Mouse (Mus musculus) adrenal gland (tissue): ENCODE data around the gene Glb1l.

Experiments used
- intact Hi-C: fragments of 180-260 bp; cut with DNase I; formaldehyde crosslinking; loops from one replicate; pipeline ENCODE4 v1.15.1; 2025

Glb1l gene

DNA sequence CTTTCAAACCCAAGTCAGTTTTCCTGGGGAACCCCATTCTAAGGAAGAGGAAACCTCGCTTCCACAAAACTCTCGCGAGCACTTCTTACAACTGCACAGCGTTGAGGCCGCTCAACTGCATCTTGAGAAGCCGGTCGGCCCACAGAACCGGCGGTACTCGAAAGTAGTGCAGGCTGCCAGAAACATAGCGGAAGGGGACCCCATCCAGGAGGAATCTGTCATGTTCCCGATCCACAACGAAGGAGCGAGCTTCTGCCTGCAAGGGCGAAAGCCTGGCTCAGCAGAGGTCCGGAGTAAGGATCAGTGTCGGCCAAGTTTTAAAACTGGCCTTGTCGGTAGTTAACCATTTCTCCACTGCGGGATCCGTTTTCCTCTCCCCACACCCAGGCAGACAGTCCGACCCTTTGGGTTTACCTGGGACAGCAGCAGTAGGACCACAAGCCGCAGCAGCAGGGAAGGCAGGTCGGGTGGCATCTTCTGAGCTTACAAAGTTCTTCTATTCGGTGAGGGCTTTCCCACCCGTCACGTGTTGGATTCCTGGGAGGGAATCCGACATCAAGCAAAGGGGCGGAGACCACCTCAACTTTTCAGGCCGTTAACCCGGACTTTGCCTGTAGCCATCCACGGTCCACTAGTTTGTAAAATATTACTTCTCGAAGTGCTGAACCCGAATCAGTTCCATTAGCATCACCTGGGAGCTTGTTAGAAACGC lies 1.5 kb downstream of the Glb1l start:
- intact Hi-C loops, result no loop called here

DNA sequence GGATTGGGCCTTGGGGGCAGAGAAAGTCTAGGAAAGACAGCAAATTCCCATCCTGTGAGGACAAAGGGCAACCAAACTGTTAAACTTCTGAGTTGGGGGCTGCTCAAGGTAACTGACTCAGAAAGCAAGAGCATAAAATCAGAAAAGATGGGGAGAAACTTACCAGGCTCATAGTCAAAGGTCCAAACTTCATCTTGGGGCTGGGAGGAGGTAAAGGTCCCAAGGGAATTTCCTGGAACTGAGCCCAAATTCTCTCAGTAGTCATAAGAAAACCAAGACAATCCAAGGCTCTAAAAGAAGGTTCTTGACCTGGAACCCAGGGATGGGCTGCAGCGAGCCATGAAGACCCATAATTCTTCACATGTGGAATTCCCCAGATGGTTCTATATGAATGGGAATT lies 9.4 kb downstream of the Glb1l start:
- intact Hi-C loops, result no loop called here

DNA sequence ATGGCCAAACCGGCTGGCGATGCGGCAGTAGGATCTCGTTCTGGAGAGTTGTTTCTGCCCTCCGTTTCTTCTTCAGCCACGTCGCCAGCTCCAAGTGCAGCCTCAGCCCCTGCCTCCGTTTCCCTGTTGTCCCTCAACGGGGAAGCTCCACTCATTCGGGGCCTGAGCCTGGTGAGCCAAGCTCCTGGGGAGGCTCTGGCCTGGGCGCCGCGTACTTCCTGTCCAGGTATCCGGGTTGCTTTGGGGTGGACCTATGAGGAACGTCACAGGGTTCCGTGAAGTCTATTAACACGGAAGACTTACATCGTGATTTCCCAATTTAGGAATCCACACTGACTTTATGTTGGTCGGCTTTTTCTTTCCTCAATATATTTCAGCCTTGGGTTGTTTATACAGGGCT lies 18.2 kb downstream of the Glb1l start:
- intact Hi-C loops, result no loop called here

DNA sequence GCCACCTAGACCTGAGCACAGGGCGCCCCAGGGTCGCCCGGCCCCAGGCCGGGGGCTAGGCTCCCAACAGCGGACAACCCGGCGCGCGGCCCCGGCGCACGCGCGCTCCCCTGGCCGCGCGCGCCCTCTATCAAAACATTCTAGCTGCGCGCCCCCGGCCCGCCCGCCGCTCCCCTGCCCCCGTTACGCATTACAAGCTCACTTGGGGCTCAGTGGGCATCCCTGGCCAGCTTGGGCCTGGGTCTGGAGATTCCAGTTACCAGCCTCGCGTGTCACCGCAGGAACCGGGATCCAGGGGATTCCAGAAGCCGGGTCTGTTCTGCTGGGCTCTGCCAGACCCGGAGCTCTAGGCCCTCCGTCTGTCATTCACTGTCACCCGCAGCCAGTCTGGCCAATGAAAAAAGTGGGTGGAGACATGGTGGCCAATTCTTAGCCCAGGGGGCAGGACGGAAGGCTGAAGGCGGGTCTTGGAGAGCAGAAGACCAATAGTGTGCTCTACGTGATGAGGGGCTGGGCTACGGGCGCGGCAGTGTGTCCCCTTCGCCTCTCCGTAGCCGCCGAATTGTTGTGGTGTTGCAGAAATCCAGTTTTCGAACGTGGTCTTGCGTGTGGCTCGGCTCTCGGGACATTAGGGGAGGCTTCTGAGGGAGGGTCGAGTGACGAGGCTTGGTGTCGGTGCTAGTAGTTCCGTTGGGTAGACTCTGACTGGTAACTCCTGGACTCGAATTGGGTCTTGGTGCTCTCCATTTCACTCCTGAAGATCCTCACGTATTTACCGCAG lies 18.8 kb downstream of the Glb1l start, which contains the start of the genes Ankzf1 and Atg9a:
Gene Ankzf1 (plus strand): TSS at position 530 of the 781 bp plus-strand sequence.
Gene Atg9a (minus strand): TSS at position 575 of the 781 bp plus-strand sequence.
- intact Hi-C loops, result no loop called here

DNA sequence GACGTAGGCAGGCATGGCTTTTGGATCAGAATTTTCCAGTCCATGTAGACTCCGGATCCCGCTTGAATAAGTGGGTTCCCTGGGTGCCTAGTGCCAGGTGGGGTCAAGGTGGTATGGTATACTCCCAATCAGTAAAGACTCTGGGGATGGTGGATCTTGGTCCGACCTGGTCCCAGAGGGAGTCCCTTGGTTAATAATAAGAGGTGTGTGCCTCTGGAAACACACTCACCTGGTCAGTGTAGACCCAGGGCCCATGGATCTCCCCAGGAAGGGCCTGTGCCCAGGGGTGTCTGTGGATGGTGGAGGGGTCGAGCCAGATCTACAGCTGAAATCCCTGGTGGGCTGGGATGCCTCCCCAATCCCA lies 19.4 kb downstream of the Glb1l start:
- intact Hi-C loops, result no loop called here

DNA sequence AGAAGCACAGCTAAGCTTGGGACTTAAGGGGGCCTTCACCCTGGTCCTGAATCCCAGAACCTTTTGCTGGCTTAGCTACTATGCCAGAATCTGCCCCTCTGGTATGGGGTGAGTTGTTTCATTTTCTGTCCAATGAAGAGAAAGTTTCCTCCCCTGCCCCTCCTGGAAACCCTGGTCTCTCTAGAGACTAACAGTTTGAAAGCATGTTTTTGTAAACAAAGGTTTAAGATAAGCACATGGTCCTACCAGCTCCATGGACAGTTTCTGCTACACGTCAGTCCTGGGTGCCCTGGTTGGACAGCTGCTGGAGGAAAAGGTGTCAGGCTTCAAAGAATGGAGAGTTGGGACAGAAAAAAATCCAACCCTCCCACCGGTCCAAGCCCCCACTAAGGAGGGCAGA lies 20.0 kb downstream of the Glb1l start:
- intact Hi-C loops, result no loop called here

DNA sequence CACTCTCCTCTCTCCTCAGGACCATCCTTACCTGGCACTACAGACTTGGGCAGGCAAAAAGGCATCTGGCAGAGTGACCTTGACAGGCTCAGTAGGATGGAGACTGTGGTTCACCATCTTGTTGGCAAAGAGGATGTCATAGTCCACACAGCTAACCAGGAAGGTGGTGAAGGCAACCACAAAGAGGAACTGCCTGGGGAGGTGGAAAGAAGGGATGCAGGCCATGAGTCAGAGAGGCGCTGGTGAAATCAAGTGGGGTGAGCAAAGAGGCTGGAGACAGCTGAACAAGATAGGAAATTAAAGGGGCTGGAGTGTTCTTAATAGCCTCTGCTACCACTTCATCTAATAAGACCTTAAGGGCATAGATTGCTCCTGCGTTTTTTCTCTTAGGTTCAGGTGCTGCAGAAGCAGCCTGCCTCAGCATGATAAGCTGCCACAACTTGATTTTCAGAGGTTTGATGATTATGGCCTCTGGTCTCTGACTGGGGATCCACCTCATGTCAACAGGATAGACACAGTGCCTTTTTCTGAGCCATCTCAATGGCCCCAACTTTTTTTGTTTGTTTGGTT lies 22.6 kb downstream of the Glb1l start:
- intact Hi-C loops, result no loop called here

DNA sequence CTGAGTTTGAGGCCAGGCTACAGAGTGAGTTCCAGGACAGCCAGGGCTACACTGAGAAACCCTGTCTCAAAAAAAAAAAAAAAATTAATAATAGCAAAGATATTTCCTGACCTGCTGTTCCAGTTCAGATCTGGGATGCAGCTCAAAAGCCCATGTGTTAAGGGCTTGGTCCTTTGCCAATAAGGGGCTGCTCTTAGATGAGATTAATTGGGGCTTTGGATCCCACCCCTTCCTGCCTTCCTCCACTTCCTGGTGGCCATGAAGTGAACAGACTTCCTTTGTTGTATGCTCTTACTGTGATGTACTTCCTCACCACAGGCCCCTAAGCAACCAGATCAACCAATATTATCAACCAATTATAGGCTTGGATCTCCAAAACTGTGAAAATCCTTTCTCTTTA lies 23.5 kb downstream of the Glb1l start:
- intact Hi-C loops, result no loop called here

DNA sequence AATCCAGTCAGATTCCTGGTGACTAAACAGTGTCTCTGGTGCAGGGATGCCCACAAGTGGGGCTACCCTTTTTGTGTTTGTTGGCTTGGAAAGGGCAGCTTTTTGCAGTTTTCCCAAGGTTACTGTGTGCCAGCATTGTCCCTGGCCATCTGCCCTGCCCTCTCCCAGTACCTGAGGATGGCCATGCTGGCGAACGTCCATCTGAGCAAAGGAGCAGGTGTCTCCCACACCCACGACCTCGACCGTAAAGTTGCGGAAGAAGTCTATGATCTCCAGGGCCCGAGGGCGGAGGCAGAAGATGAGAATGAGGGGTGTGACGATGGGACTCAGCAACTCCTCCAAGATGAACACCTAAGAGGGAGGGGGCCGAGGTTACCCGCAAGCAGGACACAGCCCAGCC lies 25.1 kb downstream of the Glb1l start:
- intact Hi-C loops, result no loop called here

DNA sequence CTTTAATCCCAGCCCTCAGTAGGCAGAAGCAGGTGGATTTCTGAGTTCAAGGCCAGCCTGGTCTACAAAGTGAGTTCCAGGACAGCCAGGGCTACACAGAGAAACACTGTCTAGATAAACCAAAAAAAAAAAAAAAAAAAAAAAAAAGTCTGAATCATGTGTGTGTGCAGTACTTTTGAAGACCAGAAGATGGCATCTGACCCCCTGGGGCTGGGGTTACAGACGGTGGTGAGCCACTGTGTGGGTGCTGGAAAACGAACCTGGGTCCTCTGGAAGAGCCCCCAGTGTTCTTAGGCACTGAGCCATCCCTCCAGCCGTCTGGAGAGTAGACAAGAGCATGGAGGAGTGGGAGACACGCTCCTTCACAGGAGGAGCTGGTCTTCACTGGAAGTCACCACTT lies 28.5 kb downstream of the Glb1l start:
- intact Hi-C loops, result no loop called here

DNA sequence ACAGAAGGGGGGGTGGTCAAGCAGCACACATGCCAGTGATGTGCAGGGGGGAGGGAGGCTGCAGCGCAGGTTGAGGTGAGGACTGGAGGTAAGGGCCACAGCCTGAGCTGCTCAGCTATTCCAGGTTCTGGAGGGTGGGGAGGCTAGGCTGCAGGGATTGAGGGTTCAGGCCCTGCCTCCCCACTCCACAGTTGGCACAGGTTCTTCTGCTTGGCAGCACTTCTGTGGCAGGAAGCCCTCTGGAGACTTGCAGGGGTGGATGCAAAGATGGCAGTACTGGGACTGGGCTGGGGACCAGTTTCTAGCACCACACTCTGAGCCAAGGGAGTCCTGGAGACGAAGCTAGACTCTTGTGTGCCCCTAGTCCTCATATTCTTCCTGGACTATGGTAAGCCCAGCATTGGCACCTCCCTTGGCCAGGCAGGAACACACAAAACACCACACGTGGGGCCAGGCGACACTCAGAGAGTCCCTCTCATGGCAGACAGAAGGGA lies 29.2 kb downstream of the Glb1l start:
- intact Hi-C loops, result no loop called here

DNA sequence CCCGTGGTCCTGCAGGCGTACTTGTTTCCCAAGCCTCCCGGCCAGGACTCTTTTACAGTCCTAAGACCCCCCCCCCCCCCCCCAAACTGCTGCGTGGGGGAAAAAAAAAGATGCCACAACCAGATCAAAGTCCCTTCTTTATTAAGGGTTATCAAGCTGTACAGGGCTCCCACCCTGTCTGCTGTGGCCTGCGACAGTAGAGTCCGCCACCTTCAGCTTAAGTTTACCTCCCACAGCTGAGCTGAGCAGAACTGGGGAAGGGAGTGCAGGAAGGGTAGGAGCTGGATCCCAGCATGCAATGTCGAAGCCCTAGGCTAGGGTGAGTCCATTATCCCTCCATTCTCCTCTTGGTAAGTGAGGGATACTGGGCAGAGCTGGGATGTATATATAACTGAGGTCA lies 29.9 kb downstream of the Glb1l start:
- intact Hi-C loops, result no loop called here

DNA sequence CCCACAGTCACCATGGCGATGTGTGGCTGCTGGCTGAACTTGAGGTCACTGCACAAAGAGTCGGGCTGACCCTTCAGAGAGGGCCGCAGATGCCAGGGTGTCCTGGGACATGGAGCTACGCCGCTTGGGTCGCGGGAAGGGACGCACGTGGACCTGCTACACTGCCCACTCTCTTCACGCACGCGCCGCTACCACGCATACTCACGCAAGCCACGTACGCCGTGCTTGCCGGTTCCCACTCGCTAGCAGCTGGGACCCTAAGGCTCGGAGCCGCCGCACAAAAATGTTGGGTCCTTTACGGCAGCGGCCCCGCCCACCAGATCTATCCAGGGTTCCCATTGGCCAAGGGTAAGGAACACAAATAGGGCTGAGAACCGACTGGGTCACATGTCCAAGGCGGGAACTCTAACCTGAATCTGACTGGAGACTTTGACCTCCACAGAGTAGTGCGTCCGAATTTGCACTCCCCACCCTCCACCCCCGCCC lies 30.5 kb downstream of the Glb1l start, which contains the start of gene Abcb6:
Gene Abcb6 (minus strand): TSS at position 288 of the 486 bp plus-strand sequence.
- intact Hi-C loops, result no loop called here

DNA sequence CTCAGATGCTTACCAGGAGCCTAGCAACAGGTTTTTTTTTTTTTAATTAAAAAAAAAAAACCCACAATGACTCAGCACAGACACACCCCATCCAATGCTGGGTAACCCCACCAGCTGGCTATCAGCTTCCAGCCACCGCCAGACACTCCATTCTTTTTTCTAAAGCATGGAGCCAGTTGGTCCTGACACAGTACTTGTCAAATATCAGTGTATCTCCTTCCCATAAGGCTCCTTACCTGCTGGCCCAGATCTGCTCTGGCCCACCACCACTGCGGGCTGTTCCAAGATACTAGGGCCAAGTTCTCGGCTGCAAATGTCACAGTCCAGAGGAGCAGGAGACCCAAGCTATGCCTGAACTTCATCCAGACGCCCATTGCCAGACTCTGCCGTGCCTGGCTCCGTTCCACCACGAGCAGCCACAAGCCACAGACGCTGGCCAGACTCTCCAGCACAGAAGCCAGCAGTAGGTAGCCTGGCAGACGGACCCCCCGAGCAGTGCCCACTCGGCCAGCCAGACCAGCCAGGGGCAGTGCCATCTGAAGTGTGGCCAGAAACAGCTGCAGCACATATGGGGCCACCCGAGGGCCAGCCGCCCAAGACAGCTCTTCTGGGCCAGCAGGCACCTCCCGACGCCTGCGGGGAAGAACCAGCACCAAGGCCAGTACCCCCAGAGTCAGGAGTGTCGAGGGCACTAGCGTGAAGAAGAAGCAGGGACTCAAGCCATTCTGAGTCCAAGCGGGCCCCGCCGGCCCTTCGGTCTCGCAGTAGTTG lies 31.1 kb downstream of the Glb1l start:
- intact Hi-C loops, result no loop called here

DNA sequence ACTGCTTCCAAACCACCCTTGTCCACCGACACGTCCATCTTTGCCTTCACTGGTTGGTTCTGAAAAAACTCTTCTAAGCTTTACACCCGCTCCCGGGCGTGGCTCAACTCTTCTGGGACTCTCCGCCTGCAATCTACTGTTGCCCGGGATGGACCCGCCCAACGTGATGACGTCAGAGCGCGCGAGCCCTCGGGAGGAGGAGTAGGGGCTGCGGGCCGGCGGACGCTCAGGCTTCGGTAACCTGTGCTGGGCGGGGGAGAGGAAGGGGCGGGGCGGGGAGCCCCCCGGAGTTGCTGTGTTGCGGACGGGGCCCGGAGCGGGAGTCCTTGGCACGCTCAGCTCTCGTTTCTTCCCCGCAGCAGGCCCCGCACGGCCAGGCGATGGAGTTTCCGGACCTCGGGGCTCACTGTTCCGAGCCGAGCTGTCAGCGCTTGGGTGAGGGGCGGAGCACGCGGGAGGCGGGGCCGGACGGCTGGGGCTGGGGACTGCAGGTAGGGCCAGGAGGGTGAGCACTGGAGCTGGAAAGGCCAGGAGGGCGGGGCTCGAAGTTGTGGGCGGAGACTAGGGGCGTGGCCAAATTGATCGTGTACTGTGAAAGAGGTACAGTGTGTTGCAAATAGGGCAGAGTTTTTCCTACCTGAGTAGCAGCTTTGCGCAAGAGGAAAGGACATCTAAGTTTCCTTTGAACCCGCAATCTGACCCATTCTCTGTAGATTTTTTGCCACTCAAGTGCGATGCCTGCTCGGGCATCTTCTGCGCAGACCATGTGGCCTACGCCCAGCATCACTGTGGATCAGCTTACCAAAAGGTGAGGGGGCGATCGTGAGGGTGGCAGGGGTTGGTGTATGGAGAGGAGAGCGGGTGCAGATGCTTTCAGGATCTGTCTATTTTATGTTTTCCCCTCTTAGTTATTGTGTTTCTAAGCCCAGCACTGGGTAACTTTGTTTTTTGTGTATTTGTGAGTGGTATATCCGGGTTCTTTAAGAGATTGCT lies 41.8 kb downstream of the Glb1l start, which contains the start of gene Zfand2b:
Gene Zfand2b (plus strand): TSS at position 175 of the 993 bp plus-strand sequence.
- intact Hi-C loops, result no loop called here

DNA sequence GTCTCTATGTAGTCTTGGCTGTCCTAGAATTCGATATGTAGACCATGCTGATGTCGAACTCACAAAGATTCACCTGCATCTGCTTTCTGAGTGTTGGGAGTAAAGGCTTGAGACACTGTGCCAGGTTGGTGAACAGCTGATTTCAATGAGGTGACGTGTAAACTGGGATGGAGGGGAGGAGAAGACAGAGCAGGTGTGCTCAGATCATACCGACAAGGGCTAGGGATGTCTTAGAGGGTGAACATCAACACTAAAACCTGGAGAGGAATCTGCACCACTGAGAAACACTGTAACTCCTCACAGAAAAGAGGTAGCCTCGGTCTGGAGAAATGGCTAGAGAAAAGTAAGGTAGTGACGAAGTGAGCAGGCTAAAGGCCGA lies 42.5 kb downstream of the Glb1l start:
- intact Hi-C loops, result no loop called here

DNA sequence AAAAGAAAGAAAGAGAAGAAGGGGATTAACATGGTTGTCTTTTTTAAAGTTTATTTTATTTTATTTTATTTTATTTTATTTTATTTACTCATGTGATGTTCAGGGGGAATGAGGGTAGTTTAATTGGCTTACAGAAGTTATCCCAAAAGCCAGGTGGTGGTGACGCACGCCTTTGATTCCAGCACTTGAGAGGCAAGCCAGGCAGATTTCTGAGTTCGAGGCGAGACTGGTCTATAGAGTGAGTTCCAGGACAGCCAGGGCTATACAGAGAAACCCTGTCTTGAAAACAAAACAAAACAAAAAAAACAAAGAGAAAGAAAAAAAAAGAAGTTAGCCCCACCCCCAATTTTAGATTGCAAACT lies 50.4 kb downstream of the Glb1l start:
- intact Hi-C loops, result no loop called here

DNA sequence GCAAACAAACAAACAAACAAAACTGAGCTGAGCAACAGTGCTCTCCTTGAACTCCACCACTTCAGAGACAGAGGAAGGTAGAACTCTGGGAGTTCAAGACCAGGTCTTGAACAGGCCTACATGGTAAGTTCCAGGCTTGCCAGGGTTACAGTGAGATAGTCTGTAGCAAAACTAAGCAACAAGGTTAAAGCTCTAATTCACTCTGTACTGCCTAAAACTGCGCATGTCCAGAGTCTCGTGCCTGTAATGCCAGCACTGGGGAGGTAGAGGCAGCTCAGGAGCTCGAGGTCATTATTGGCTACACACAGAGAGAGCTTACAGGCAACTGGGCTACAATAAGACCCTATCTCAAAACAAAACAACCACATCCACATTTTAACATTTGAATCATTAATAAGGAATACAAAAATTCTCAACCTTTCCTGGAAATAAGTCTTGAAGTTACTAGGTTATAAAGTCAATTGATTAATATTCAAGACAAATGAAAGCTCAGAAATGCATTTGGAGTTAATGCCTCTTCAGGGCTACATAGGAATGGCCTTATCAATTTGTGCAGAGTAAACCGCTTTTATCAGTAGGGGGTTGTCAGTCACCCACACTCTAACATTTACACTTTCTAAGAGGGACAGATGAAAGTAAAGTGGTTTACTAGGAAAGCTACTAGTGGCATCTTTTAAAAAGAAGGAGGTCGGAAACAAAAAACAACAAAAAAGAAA lies 50.9 kb downstream of the Glb1l start:
- intact Hi-C loops, result no loop called here

DNA sequence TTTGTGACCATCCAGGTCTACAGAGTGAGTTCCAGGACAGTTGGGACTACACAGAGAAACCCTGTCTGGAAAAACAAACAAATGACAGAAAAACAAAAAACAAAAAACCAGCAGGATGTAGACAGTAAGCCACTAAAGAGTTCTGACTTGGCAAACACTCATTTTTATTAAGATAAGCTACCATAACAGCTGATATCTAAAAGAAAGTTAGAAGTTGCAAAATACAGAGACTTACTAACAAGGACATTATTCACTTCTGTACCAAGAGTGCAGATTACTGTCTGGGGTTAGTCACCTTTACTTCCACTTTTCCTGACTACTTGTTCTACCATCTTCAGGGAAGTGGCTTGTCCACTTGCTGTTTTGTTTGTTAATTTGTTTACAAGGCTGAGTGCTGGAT lies 51.6 kb downstream of the Glb1l start:
- intact Hi-C loops, result no loop called here
